Mouse (Mus musculus): ENCODE data around the gene Zfp46.

- TF ChIP-seq EP300 (IDR thresholded peaks at IDR 0.05; ENCODE audit: low read depth in 1 of 2, low read length in 2 of 2) = no peak
- no peak for TF ChIP-seq POLR2AphosphoS2 (IDR thresholded peaks at IDR 0.05; ENCODE audit: low read length)
- no peak for TF ChIP-seq ETS1 (IDR thresholded peaks at IDR 0.05; ENCODE audit: low read depth, low read length)
- no peak for TF ChIP-seq ZMIZ1 (IDR thresholded peaks at IDR 0.05; ENCODE audit: low read depth, low read length)
- no peak for TF ChIP-seq CTCF (IDR thresholded peaks at IDR 0.05 in 2 of 3, conservative IDR thresholded peaks at IDR 0.05 in 1 of 3; ENCODE audit: control insufficient read depth in 1 of 3, insufficient read depth in 1 of 3, low read depth in 2 of 3, low read length in 3 of 3, poor library complexity in 1 of 3, severe bottlenecking in 1 of 3)
- no peak for TF ChIP-seq KAT2A (conservative IDR thresholded peaks at IDR 0.05; ENCODE audit: low read depth, low read length)
- TF ChIP-seq GABPA (IDR thresholded peaks at IDR 0.05; ENCODE audit: low read depth, low read length) = no peak
- no peak for TF ChIP-seq RCOR1 (IDR thresholded peaks at IDR 0.05; ENCODE audit: low read depth, low read length)
- no peak for TF ChIP-seq MAX (IDR thresholded peaks at IDR 0.05; ENCODE audit: low read length)
- no peak for TF ChIP-seq ELF1 (IDR thresholded peaks at IDR 0.05; ENCODE audit: low read depth, low read length)
These were observed 20.9 kb upstream of the Zfp46 start for GRCm38 (mm10) chr4:136263555-136263954.

Measured in MEL (cell line).